Mouse (Mus musculus) kidney, postnatal 36 days (tissue): Measurements from ENCODE around the gene Kctd11.

Experiments used
- DNase-seq, 2 experiments: peaks; one replicate each; pipeline ENCODE4 v3.0.0; 2021 to 2022; ENCODE audit warnings: mixed read lengths in 2 of 2

Gene Kctd11

GRCm38 (mm10) chr11:69912716-69913530 lies 31.7 kb upstream of the Kctd11 start:
- DNase-seq: no peak

GRCm38 (mm10) chr11:69911701-69912100 lies 30.5 kb upstream of the Kctd11 start:
- DNase-seq: no peak

- DNase-seq: peak; percentile 82 to 84
Observed at GRCm38 (mm10) chr11:69910781-69911560, 29.8 kb upstream of the Kctd11 start.

- no peak for DNase-seq
Observed at GRCm38 (mm10) chr11:69910177-69910576, 29.0 kb upstream of the Kctd11 start.

- no peak for DNase-seq
Observed at GRCm38 (mm10) chr11:69909174-69909573, 28.0 kb upstream of the Kctd11 start.

- DNase-seq: peak; percentile 96 to 97
Observed at GRCm38 (mm10) chr11:69908645-69909044, 27.4 kb upstream of the Kctd11 start.

- DNase-seq: no peak
Observed at GRCm38 (mm10) chr11:69904311-69904710, 23.1 kb upstream of the Kctd11 start.

GRCm38 (mm10) chr11:69902972-69903371 lies 21.8 kb upstream of the Kctd11 start:
- DNase-seq: no peak

- DNase-seq: no peak
Observed at GRCm38 (mm10) chr11:69901993-69902392, 20.8 kb upstream of the Kctd11 start.

GRCm38 (mm10) chr11:69901406-69901846 lies 20.2 kb upstream of the Kctd11 start:
- DNase-seq: peak; percentile 95 to 98

GRCm38 (mm10) chr11:69900471-69901405 lies 19.5 kb upstream of the Kctd11 start, which contains the start of the genes 2810408A11Rik and Neurl4:
Gene 2810408A11Rik, minus strand, starts transcription at chr11:69900987.
Gene Neurl4, plus strand, starts transcription at chr11:69901072.
- peak; percentile 91 to 96 for DNase-seq

- peak in 1 of 2 experiments; percentile 59 for DNase-seq
Observed at GRCm38 (mm10) chr11:69899870-69900269, 18.7 kb upstream of the Kctd11 start.

GRCm38 (mm10) chr11:69895291-69895690 lies 14.1 kb upstream of the Kctd11 start, which contains the start of gene Acap1:
Gene Acap1, minus strand, starts transcription at chr11:69895539.
- DNase-seq: no peak

GRCm38 (mm10) chr11:69894671-69895070 lies 13.5 kb upstream of the Kctd11 start:
- DNase-seq: no peak

- DNase-seq: no peak
Observed at GRCm38 (mm10) chr11:69891482-69891881, 10.3 kb upstream of the Kctd11 start.

GRCm38 (mm10) chr11:69886907-69887635 lies 5.9 kb upstream of the Kctd11 start:
- DNase-seq: peak; percentile 64 to 68

GRCm38 (mm10) chr11:69884663-69885062 lies 3.5 kb upstream of the Kctd11 start:
- peak in 1 of 2 experiments; percentile 52 for DNase-seq

GRCm38 (mm10) chr11:69884240-69884639 lies 3.0 kb upstream of the Kctd11 start:
- peak in 1 of 2 experiments; percentile 47 for DNase-seq

- peak in 1 of 2 experiments; percentile 54 for DNase-seq
Observed at GRCm38 (mm10) chr11:69883527-69884151, 2.4 kb upstream of the Kctd11 start.

- DNase-seq: peak in 1 of 2 experiments; percentile 65
Observed at GRCm38 (mm10) chr11:69883066-69883465, 1.9 kb upstream of the Kctd11 start.
